Mouse (Mus musculus) megakaryocyte, embryonic 14.5 days (primary cell): Measurements from ENCODE around the gene Cnot1.

Experiments used
- FLI1 ChIP-seq: IDR thresholded peaks from 2 replicates; pipeline ENCODE4 v1.6.1; 2012; ENCODE audit warnings: low read length, inconsistent platforms, mixed read lengths
- GATA1 ChIP-seq: IDR thresholded peaks from 3 replicates; pipeline ENCODE4 v1.6.1; 2012; ENCODE audit warnings: mixed read lengths, low read length, inconsistent platforms, borderline replicate concordance

- no peak for TF ChIP-seq GATA1
- TF ChIP-seq FLI1 = no peak
Observed at GRCm38 (mm10) chr8:95822096-95822495, 14.8 kb upstream of the Cnot1 start.
